Mouse (Mus musculus) hindbrain, postnatal 0 days (tissue): Measurements from ENCODE around the gene Rnaseh2b. TPM values are rescaled to one million over a fixed set of nuclear protein-coding genes. Genes with fewer than 3 reads are reported as not detected.
A peak's percentile ranks its signal among the peaks of the same experiment; 100 is the strongest.

ENCODE experiments used
- ATAC-seq: fragments of 200-750 bp; cut with Nextera tagmentation; 2 replicates; pipeline ENCODE4 v1.8.0; 2017; ENCODE audit warnings: mild to moderate bottlenecking, moderate TSS enrichment, moderate library complexity
- DNase-seq: peaks from one replicate; pipeline ENCODE4 v3.0.0-alpha.2; 2015; ENCODE audit warnings: low spot score
- H3K27ac ChIP-seq: fragments of 300-500 bp; sonication (generic); 2 replicates; pipeline ENCODE4 v1.5.1; 2014; ENCODE audit warnings: mild to moderate bottlenecking
- H3K27me3 ChIP-seq: fragments of 300-500 bp; sonication (generic); 2 replicates; pipeline ENCODE4 v1.6.1; 2014; ENCODE audit warnings: low read length, mixed read lengths; ENCODE audit not compliant: insufficient read depth
- H3K36me3 ChIP-seq: fragments of 300-500 bp; sonication (generic); 2 replicates; pipeline ENCODE4 v1.6.1; 2014; ENCODE audit warnings: low read length, mixed read lengths; ENCODE audit not compliant: insufficient read depth
- H3K4me1 ChIP-seq: fragments of 300-500 bp; sonication (generic); 2 replicates; pipeline ENCODE4 v1.6.1; 2014; ENCODE audit warnings: antibody characterized with exemption, low read length, mixed read lengths; ENCODE audit not compliant: insufficient read depth
- H3K4me2 ChIP-seq: fragments of 300-500 bp; sonication (generic); 2 replicates; pipeline ENCODE4 v1.6.1; 2014; ENCODE audit warnings: low read depth, mild to moderate bottlenecking, low read length, moderate library complexity, mixed read lengths
- H3K4me3 ChIP-seq: fragments of 300-500 bp; sonication (generic); 2 replicates; pipeline ENCODE4 v1.5.1; 2014; ENCODE audit warnings: low read length
- H3K9ac ChIP-seq: fragments of 300-500 bp; sonication (generic); replicated peaks from 2 replicates; pipeline ENCODE4 v1.6.1; 2014; ENCODE audit warnings: mild to moderate bottlenecking, low read length, moderate library complexity, mixed read lengths
- H3K9me3 ChIP-seq: fragments of 300-500 bp; sonication (generic); 2 replicates; pipeline ENCODE4 v1.6.1; 2016; ENCODE audit warnings: low read length, mixed read lengths
- CTCF ChIP-seq: IDR thresholded peaks from 2 replicates; pipeline ENCODE4 v1.5.1; 2016; ENCODE audit warnings: antibody characterized with exemption, control low read depth, low read depth
- WGBS: fragments of 180-500 bp; shearing (Covaris S2); extraction: QIAGEN DNeasy Blood & Tissue Kit; methylation state at CpG from one replicate; pipeline ENCODE4 v1.1.7; 2014; 5-methylcytosine and 5-hydroxymethylcytosine counted together
- polyA plus RNA-seq: library from polyadenylated mRNA; unstranded; fragments of >200 nt; fragmentation: Nextera tagmentation; extraction: Ambion mirVana; gene quantifications from 2 replicates; pipeline ENCODE4 v1.2.1, GENCODE M21; 2015
- total RNA-seq: library from RNA; depleted of rRNA; stranded (reverse); fragments of >200 nt; gene quantifications from 2 replicates; pipeline ENCODE4 v1.2.3, GENCODE M21; 2014

Rnaseh2b gene
- total and polyA plus RNA-seq, 2 experiments from 2014 or later, result 22.3 to 42.5 TPM

- Histone ChIP-seq H3K9ac (no peak overlapping the region), H3K36me3 (no peaks in the 10 kb centered on the region), H3K4me3 (no peak overlapping the region), H3K27me3 (no peaks in the 10 kb centered on the region), H3K4me1 (no peaks in the 10 kb centered on the region), H3K27ac (no peak overlapping the region), H3K4me2 (no peak overlapping the region), H3K9me3 (no peaks in the 10 kb centered on the region)
- DNase-seq (no peak), ATAC-seq (no peak)
- no peak for TF ChIP-seq CTCF
- WGBS, result 20% methylated on average over 2 of the region's 2 CpGs
These were observed 16.6 kb downstream of the Rnaseh2b start for GRCm38 (mm10) chr14:62309026-62309425.

- no peaks in the 10 kb centered on the region for H3K4me1 ChIP-seq
- DNase-seq, result no peak
- no peak overlapping the region for H3K27ac ChIP-seq
- WGBS, result 97% methylated on average over 1 of the region's 1 CpGs
- H3K9me3 ChIP-seq, result no peaks in the 10 kb centered on the region
- H3K4me2 ChIP-seq, result no peak overlapping the region
- no peaks in the 10 kb centered on the region for H3K36me3 ChIP-seq
- H3K9ac ChIP-seq, result no peak overlapping the region
- no peak for ATAC-seq
- no peaks in the 10 kb centered on the region for H3K27me3 ChIP-seq
- no peak overlapping the region for H3K4me3 ChIP-seq
- TF ChIP-seq CTCF, result no peak
These were observed 19.3 kb downstream of the Rnaseh2b start for GRCm38 (mm10) chr14:62311672-62312071.

- Histone ChIP-seq H3K27ac (no peak overlapping the region), H3K4me1 (no peaks in the 10 kb centered on the region; the same call in 1 of the 2 replicates), H3K36me3 (no peaks in the 10 kb centered on the region), H3K27me3 (no peaks in the 10 kb centered on the region), H3K4me3 (no peak overlapping the region), H3K4me2 (no peak overlapping the region), H3K9me3 (no peaks in the 10 kb centered on the region), H3K9ac (no peak overlapping the region)
- 46% methylated on average over 6 of the region's 6 CpGs for WGBS
- ATAC-seq, result no peak
- no peak for DNase-seq
- TF ChIP-seq CTCF, result no peak
These were observed 30.4 kb downstream of the Rnaseh2b start for GRCm38 (mm10) chr14:62322581-62323344.

DNA sequence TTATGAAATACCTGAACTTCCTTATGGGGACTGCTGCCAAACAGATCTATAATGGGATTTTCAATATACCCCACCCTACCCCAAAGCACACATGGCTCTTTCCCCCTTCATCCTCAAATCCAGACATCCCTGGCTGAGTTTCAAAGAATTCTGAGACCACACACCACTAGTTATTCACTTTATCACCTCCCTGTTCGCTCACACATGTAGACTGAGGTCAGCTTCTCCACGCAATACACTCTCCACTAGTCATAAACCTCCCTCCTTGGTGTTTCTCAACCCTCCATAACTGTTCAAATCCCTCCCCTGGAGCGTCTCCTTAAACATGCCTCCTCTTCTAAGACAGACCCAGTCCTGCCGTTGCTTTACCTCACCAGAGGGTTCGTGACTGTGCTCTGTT, 31.1 kb downstream of the Rnaseh2b start:
- no peaks in the 10 kb centered on the region for H3K27me3 ChIP-seq
- H3K4me1 ChIP-seq, result no peaks in the 10 kb centered on the region; the same call in 1 of the 2 replicates
- no peaks in the 10 kb centered on the region for H3K9me3 ChIP-seq
- no peak overlapping the region for H3K27ac ChIP-seq
- TF ChIP-seq CTCF, result no peak
- no peak overlapping the region for H3K4me2 ChIP-seq
- DNase-seq (no peak), ATAC-seq (no peak)
- H3K36me3 ChIP-seq, result no peaks in the 10 kb centered on the region
- WGBS, result 90% methylated on average over 5 of the region's 5 CpGs
- H3K4me3 ChIP-seq, result no peak overlapping the region
- H3K9ac ChIP-seq, result no peak overlapping the region

- Histone ChIP-seq H3K27ac (no peak overlapping the region), H3K9me3 (no peaks in the 10 kb centered on the region), H3K27me3 (no peaks in the 10 kb centered on the region), H3K4me2 (no peak overlapping the region), H3K9ac (no peak overlapping the region), H3K4me3 (no peak overlapping the region), H3K36me3 (no peaks in the 10 kb centered on the region), H3K4me1 (no peaks in the 10 kb centered on the region; the same call in 1 of the 2 replicates)
- 92% methylated on average over 5 of the region's 5 CpGs for WGBS
- no peak for TF ChIP-seq CTCF
- DNase-seq, result no peak
- no peak for ATAC-seq
These were observed 32.6 kb downstream of the Rnaseh2b start for GRCm38 (mm10) chr14:62324943-62325342.

DNA sequence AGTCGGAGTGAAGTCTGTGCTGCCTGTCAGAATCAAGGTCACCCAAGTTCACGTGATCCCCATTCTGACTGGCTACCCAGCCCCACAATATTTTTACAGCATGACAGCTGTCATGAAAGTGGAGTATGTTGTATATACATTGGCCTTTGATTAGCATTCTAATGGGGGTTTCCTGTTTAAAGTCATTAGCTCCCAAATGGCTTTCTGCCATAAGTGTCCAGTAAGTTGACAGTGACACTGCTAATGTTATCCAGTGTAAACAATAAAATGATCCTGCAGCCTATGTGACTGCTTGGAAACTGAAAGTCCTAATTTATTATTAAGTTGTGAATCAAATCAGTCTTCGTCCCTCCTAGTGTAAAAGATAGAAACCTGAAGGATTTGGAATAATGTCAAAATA, 33.6 kb downstream of the Rnaseh2b start:
- no peak for TF ChIP-seq CTCF
- ATAC-seq (no peak), DNase-seq (no peak)
- H3K27ac ChIP-seq, result no peak overlapping the region
- H3K27me3 ChIP-seq, result no peaks in the 10 kb centered on the region
- 75% methylated on average over 3 of the region's 3 CpGs for whole genome bisulfite sequencing
- no peak overlapping the region for H3K4me2 ChIP-seq
- H3K9me3 ChIP-seq, result no peaks in the 10 kb centered on the region
- no peak overlapping the region for H3K9ac ChIP-seq
- no peaks in the 10 kb centered on the region for H3K36me3 ChIP-seq
- no peak overlapping the region for H3K4me3 ChIP-seq
- no peaks in the 10 kb centered on the region; the same call in 1 of the 2 replicates for H3K4me1 ChIP-seq

GRCm38 (mm10) chr14:62327171-62327570, 34.8 kb downstream of the Rnaseh2b start:
- ATAC-seq, result peak; percentile 56; the same call in 1 of the 2 replicates
- H3K4me3 ChIP-seq, result no peak overlapping the region
- no peak for TF ChIP-seq CTCF
- H3K9ac ChIP-seq, result no peak overlapping the region
- H3K4me1 ChIP-seq, result peaks cover 4% of the 10 kb centered on the region
- H3K36me3 ChIP-seq, result no peaks in the 10 kb centered on the region
- no peaks in the 10 kb centered on the region for H3K9me3 ChIP-seq
- H3K27ac ChIP-seq, result no peak overlapping the region
- peak; percentile 57 for DNase-seq
- WGBS, result 21% methylated on average over 2 of the region's 2 CpGs
- no peaks in the 10 kb centered on the region for H3K27me3 ChIP-seq
- no peak overlapping the region for H3K4me2 ChIP-seq
